Mouse (Mus musculus) hindbrain, embryonic 12.5 days (tissue): Measurements from ENCODE around the gene Gab2. TPM values are rescaled to one million over a fixed set of nuclear protein-coding genes. Genes with fewer than 3 reads are reported as not detected.

Experiments used
- ATAC-seq: fragments of 200-750 bp; cut with Nextera tagmentation; 2 replicates; pipeline ENCODE4 v1.8.0; 2017; ENCODE audit warnings: moderate TSS enrichment; ENCODE audit not compliant: low FRiP score
- H3K27ac ChIP-seq: fragments of 300-500 bp; sonication (generic); 2 replicates; pipeline ENCODE4 v1.5.1; 2016; ENCODE audit warnings: mild to moderate bottlenecking
- H3K27me3 ChIP-seq: fragments of 300-500 bp; sonication (generic); 2 replicates; pipeline ENCODE4 v1.6.1; 2016; ENCODE audit warnings: mild to moderate bottlenecking
- H3K36me3 ChIP-seq: fragments of 300-500 bp; sonication (generic); 2 replicates; pipeline ENCODE4 v1.6.1; 2016; ENCODE audit warnings: mild to moderate bottlenecking
- H3K4me1 ChIP-seq: fragments of 300-500 bp; sonication (generic); 2 replicates; pipeline ENCODE4 v1.6.1; 2016
- H3K4me2 ChIP-seq: fragments of 300-500 bp; sonication (generic); replicated peaks from 2 replicates; pipeline ENCODE4 v1.6.1; 2016; ENCODE audit warnings: mild to moderate bottlenecking
- H3K4me3 ChIP-seq: fragments of 300-500 bp; sonication (generic); 2 replicates; pipeline ENCODE4 v1.5.1; 2016; ENCODE audit warnings: mild to moderate bottlenecking
- H3K9ac ChIP-seq: fragments of 300-500 bp; sonication (generic); 2 replicates; pipeline ENCODE4 v1.6.1; 2016; ENCODE audit warnings: mild to moderate bottlenecking, moderate library complexity
- H3K9me3 ChIP-seq: fragments of 300-500 bp; sonication (generic); replicated peaks from 2 replicates; pipeline ENCODE4 v1.6.1; 2016; ENCODE audit warnings: mild to moderate bottlenecking
- WGBS: fragments of 180-500 bp; shearing (Covaris S2); methylation state at CpG from one replicate; pipeline ENCODE4 v1.1.7; 2016; 5-methylcytosine and 5-hydroxymethylcytosine counted together
- polyA plus RNA-seq: library from polyadenylated mRNA; unstranded; fragments of >200 nt; fragmentation: Nextera tagmentation; extraction: Ambion mirVana; gene quantifications from 2 replicates; pipeline ENCODE4 v1.2.1, GENCODE M21; 2016

Gab2 gene
- polyA plus RNA-seq, 1 experiment from 2014 or later: 16.1 TPM

GRCm38 (mm10) chr7:97154756-97155487, 73.5 kb downstream of the Gab2 start:
- ATAC-seq: no peak
- Histone ChIP-seq H3K4me3 (no peak overlapping the region), H3K4me2 (no peak overlapping the region), H3K9ac (no peak overlapping the region), H3K27me3 (no peaks in the 10 kb centered on the region), H3K9me3 (no peaks in the 10 kb centered on the region), H3K27ac (no peak overlapping the region), H3K4me1 (no peaks in the 10 kb centered on the region; the same call in 1 of the 2 replicates), H3K36me3 (no peaks in the 10 kb centered on the region)
- WGBS: 66% methylated on average over 2 of the region's 2 CpGs

DNA sequence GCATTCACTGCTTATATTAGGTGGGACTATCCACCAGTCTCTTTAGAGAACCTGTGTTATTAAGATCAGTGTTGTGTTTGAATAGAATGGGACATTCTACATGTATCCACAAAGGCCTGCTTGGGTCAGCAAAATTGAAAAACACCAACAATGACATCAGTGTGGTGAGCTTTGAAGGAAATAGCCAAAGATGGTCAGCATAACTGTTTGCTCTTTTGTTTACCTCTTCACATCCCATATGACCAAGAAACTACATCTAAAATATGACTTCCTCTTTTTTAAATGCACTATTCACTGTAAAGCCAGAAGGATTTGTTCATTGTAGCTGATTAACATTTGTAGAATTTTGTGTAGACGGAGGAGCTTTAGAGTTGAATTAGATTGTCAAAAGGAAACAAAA, 82.9 kb downstream of the Gab2 start:
- no peak overlapping the region for H3K9ac ChIP-seq
- no peaks in the 10 kb centered on the region for H3K4me1 ChIP-seq
- no peak overlapping the region for H3K4me2 ChIP-seq
- H3K27me3 ChIP-seq: no peaks in the 10 kb centered on the region
- no peak for ATAC-seq
- H3K4me3 ChIP-seq: no peak overlapping the region
- no peaks in the 10 kb centered on the region for H3K9me3 ChIP-seq
- 62% methylated on average over 1 of the region's 1 CpGs for WGBS
- no peaks in the 10 kb centered on the region for H3K36me3 ChIP-seq
- H3K27ac ChIP-seq: no peak overlapping the region

DNA sequence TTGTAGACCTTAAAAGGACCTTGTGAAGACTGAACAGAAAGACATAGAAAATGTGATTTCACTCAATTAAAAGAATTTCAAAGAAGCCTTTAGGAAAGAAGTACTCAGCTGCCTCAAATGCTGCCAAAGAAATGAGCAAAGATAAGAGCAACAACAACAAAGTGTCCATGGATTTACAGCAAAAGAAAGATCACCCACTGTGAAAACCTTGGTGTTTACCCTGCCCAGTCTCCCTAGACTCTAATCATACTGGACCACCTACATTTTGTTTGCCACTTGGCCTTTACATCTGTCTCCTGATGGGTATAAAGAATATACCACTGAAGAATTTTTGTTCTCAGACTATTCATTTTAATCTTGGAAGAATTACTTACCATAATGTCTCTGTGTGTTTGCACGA, 89.7 kb downstream of the Gab2 start:
- Histone ChIP-seq H3K4me2 (no peak overlapping the region), H3K9me3 (no peaks in the 10 kb centered on the region), H3K4me3 (no peak overlapping the region), H3K9ac (no peak overlapping the region), H3K36me3 (no peaks in the 10 kb centered on the region), H3K27me3 (no peaks in the 10 kb centered on the region), H3K4me1 (no peaks in the 10 kb centered on the region), H3K27ac (no peak overlapping the region)
- 96% methylated on average over 1 of the region's 1 CpGs for WGBS
- no peak for ATAC-seq

DNA sequence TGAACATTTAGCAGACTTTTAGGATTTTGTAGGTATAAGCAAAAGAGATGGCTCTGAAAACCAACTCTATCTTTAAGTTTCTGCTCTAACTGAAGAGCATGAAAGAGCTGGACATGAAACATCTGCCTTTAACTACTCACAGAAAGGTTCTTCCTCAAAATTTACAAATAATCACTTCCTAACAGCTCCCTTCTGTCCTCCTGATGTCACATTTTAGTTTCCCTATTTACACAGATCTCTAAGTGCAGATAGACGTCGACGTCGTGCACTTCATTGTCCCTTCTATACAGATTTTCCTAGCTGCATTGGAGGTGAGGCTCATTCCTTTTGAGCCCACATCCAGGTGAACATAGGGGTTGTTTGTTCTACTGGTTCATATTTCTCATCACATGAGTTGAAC, 90.3 kb downstream of the Gab2 start:
- H3K9me3 ChIP-seq: no peaks in the 10 kb centered on the region
- ATAC-seq: no peak
- H3K36me3 ChIP-seq: no peaks in the 10 kb centered on the region
- 88% methylated on average over 4 of the region's 4 CpGs for WGBS
- no peak overlapping the region for H3K9ac ChIP-seq
- no peaks in the 10 kb centered on the region for H3K27me3 ChIP-seq
- no peak overlapping the region for H3K27ac ChIP-seq
- H3K4me1 ChIP-seq: no peaks in the 10 kb centered on the region
- H3K4me3 ChIP-seq: no peak overlapping the region
- H3K4me2 ChIP-seq: no peak overlapping the region

DNA sequence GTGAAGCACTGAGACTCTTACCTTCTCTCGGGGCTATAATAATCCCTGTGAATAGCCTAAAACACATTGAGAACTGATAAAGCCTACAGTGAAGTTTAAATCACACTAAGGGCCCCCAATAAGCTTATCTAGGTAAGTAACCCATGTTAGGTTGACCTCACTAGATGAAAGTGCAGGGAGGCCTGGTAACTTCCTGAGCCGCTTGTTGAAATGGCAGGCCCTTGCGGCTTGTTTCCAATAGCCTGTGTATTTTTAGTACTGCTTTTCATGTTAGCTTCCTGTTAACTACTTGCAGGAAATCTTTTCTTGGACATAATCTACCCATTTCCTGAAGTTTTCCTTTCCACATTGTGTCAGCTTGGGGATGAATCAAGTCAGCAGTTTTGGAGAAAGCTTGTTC, 90.7 kb downstream of the Gab2 start:
- ATAC-seq: no peak
- H3K9ac ChIP-seq: no peak overlapping the region

GRCm38 (mm10) chr7:97181931-97182330, 100.5 kb downstream of the Gab2 start:
- H3K27ac ChIP-seq: no peak overlapping the region
- H3K4me1 ChIP-seq: peaks cover 6% of the 10 kb centered on the region; the same call in 1 of the 2 replicates
- no peak overlapping the region for H3K4me2 ChIP-seq
- no peak for ATAC-seq
- no peaks in the 10 kb centered on the region for H3K36me3 ChIP-seq
- no peaks in the 10 kb centered on the region for H3K27me3 ChIP-seq
- H3K9ac ChIP-seq: no peak overlapping the region
- WGBS: 92% methylated on average over 1 of the region's 1 CpGs
- H3K9me3 ChIP-seq: no peaks in the 10 kb centered on the region
- no peak overlapping the region for H3K4me3 ChIP-seq

More for the DNA sequence above, 90.7 kb downstream of the Gab2 start:
- H3K27me3 ChIP-seq: no peaks in the 10 kb centered on the region
- H3K4me3 ChIP-seq: no peak overlapping the region
- H3K9me3 ChIP-seq: no peaks in the 10 kb centered on the region
- 85% methylated on average over 3 of the region's 3 CpGs for WGBS
- no peak overlapping the region for H3K27ac ChIP-seq
- H3K4me2 ChIP-seq: no peak overlapping the region
- H3K4me1 ChIP-seq: no peaks in the 10 kb centered on the region
- H3K36me3 ChIP-seq: no peaks in the 10 kb centered on the region

DNA sequence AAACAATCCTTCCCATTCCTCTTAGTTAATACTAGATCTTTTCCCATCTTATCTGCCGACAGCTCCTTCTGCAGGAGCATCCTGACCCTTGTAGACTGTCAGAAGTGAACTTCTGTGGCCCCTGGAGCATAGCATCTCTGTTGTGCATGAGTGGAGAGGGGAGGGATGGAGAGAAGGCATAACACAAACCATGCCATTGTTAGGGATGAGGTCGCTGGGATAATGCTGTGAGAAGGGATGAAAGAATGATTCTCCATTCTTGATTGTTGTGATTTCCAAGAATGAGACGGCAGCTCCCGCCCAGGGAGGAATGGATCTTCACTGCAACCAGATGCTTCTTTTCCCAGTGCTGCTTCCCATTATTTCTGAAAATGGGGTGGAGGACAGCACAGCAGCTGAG, 102.0 kb downstream of the Gab2 start:
- WGBS: 26% methylated on average over 4 of the region's 4 CpGs
- H3K4me1 ChIP-seq: peaks cover 6% of the 10 kb centered on the region; the same call in 1 of the 2 replicates
- no peak for ATAC-seq
- no peak overlapping the region for H3K9ac ChIP-seq
- no peaks in the 10 kb centered on the region for H3K36me3 ChIP-seq
- no peak overlapping the region for H3K4me2 ChIP-seq
- H3K4me3 ChIP-seq: no peak overlapping the region
- no peaks in the 10 kb centered on the region for H3K27me3 ChIP-seq
- no peak overlapping the region for H3K27ac ChIP-seq
- no peaks in the 10 kb centered on the region for H3K9me3 ChIP-seq

DNA sequence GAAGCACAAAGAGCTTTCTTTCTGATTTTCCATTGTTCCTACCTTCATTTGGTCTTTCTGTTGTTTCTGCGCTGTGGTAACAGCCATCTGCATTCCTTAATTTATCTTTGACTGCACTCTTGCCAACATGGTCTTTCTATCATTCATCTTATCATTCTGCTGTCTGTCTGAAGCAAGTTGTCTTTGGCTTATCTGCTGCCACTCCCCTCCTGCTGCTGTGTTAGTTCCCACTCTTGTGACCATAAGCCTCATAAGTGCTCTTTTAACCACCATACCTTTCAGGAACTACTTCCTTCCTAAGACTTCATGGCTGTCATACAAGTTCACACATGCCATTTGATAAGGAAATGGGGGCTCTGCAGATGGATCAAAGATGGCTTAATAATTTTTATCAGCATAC, 102.6 kb downstream of the Gab2 start:
- Histone ChIP-seq H3K4me2 (no peak overlapping the region), H3K9me3 (no peaks in the 10 kb centered on the region), H3K9ac (no peak overlapping the region), H3K36me3 (no peaks in the 10 kb centered on the region), H3K4me1 (peaks cover 6% of the 10 kb centered on the region; the same call in 1 of the 2 replicates), H3K4me3 (no peak overlapping the region), H3K27ac (no peak overlapping the region), H3K27me3 (no peaks in the 10 kb centered on the region)
- whole genome bisulfite sequencing: 61% methylated on average over 1 of the region's 1 CpGs
- ATAC-seq: no peak

GRCm38 (mm10) chr7:97187387-97188081, 106.1 kb downstream of the Gab2 start:
- Histone ChIP-seq H3K4me1 (peaks cover 6% of the 10 kb centered on the region; the same call in 1 of the 2 replicates), H3K27me3 (no peaks in the 10 kb centered on the region), H3K27ac (no peak overlapping the region), H3K4me3 (no peak overlapping the region), H3K9me3 (no peaks in the 10 kb centered on the region), H3K4me2 (no peak overlapping the region), H3K36me3 (no peaks in the 10 kb centered on the region), H3K9ac (no peak overlapping the region)
- WGBS: 95% methylated on average over 2 of the region's 2 CpGs
- ATAC-seq: no peak

DNA sequence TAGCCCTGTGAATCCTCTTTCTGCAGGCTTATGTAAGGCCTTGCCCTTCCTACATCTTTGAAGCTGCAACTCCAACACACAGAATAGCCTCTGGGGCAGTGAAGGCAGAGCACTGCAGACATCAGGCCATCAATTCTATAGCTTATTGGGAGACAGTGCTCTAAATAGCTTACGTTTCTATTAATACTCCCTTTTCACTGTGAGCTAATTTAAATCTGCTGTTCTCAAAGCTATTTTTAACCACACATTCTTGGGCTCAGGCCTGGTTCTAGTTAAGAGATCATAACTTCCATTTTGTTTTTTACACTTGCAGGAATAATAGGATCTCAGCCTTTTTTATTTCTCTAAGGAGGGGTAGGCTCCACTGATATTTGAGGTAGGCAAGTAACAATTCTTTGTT, 107.7 kb downstream of the Gab2 start:
- no peak overlapping the region for H3K9ac ChIP-seq
- WGBS: 75% methylated on average over 1 of the region's 1 CpGs
- no peaks in the 10 kb centered on the region for H3K4me1 ChIP-seq
- no peak overlapping the region for H3K4me2 ChIP-seq
- no peaks in the 10 kb centered on the region for H3K36me3 ChIP-seq
- no peak for ATAC-seq
- H3K4me3 ChIP-seq: no peak overlapping the region
- no peaks in the 10 kb centered on the region for H3K27me3 ChIP-seq
- no peak overlapping the region for H3K27ac ChIP-seq
- H3K9me3 ChIP-seq: no peaks in the 10 kb centered on the region

- no peak for ATAC-seq
- H3K9ac ChIP-seq: no peak overlapping the region
- no peaks in the 10 kb centered on the region for H3K27me3 ChIP-seq
- no peaks in the 10 kb centered on the region for H3K36me3 ChIP-seq
- H3K4me1 ChIP-seq: no peaks in the 10 kb centered on the region
- WGBS: 79% methylated on average over 2 of the region's 2 CpGs
- H3K27ac ChIP-seq: no peak overlapping the region
- H3K9me3 ChIP-seq: no peaks in the 10 kb centered on the region
- no peak overlapping the region for H3K4me2 ChIP-seq
- H3K4me3 ChIP-seq: no peak overlapping the region
Measured at GRCm38 (mm10) chr7:97203907-97204306, 122.5 kb downstream of the Gab2 start.

- Histone ChIP-seq H3K27me3 (no peaks in the 10 kb centered on the region), H3K9ac (no peak overlapping the region), H3K9me3 (no peaks in the 10 kb centered on the region), H3K4me2 (no peak overlapping the region), H3K36me3 (no peaks in the 10 kb centered on the region), H3K27ac (no peak overlapping the region), H3K4me3 (no peak overlapping the region), H3K4me1 (no peaks in the 10 kb centered on the region)
- WGBS: 64% methylated on average over 1 of the region's 1 CpGs
- ATAC-seq: no peak
Measured at GRCm38 (mm10) chr7:97208811-97209549, 127.6 kb downstream of the Gab2 start.
